Mouse (Mus musculus) heart, adult 2 months (tissue): ENCODE results near the gene Cxcr5. TPM values are rescaled to one million over a fixed set of nuclear protein-coding genes. Genes with fewer than 3 reads are reported as not detected.

Experiments
- DNase-seq, 2 experiments: peaks; one replicate each; pipeline ENCODE4 v3.0.0; 2021
- H3K27ac ChIP-seq: fragments of 200-600 bp; 2 replicates; pipeline ENCODE4 v1.8.1; 2022
- H3K27me3 ChIP-seq: fragments of 200-500 bp; 2 replicates; pipeline ENCODE4 v1.6.1; 2012; ENCODE audit warnings: mild to moderate bottlenecking, low read length, inconsistent platforms, mixed read lengths; ENCODE audit not compliant: control insufficient read depth, insufficient read depth
- H3K36me3 ChIP-seq: fragments of 200-500 bp; 2 replicates; pipeline ENCODE4 v1.6.1; 2012; ENCODE audit warnings: low read length, inconsistent platforms; ENCODE audit not compliant: control insufficient read depth, insufficient read depth
- H3K4me1 ChIP-seq: fragments of 200-500 bp; 2 replicates; pipeline ENCODE4 v1.6.1; 2011; ENCODE audit warnings: low read length; ENCODE audit not compliant: control insufficient read depth, insufficient read depth
- H3K4me3 ChIP-seq: fragments of 200-600 bp; 2 replicates; pipeline ENCODE4 v1.8.1; 2022
- H3K79me2 ChIP-seq: fragments of 200-500 bp; replicated peaks from 2 replicates; pipeline ENCODE4 v1.6.1; 2012; ENCODE audit warnings: mild to moderate bottlenecking, inconsistent platforms, low read length, moderate library complexity, mixed read lengths; ENCODE audit not compliant: control insufficient read depth, insufficient read depth
- H3K9ac ChIP-seq: fragments of 200-500 bp; 2 replicates; pipeline ENCODE4 v1.6.1; 2012; ENCODE audit warnings: low read depth, mild to moderate bottlenecking, control low read depth, inconsistent platforms, low read length, mixed read lengths
- CTCF ChIP-seq: fragments of 200-600 bp; IDR thresholded peaks from 2 replicates; pipeline ENCODE4 v1.8.1; 2022; ENCODE audit warnings: antibody characterized with exemption, mild to moderate bottlenecking, moderate library complexity
- EP300 ChIP-seq: fragments of 200-500 bp; IDR thresholded peaks from 2 replicates; pipeline ENCODE4 v1.6.1; 2011; ENCODE audit warnings: low read depth, low read length, control low read depth; ENCODE audit not compliant: insufficient read depth
- POLR2A ChIP-seq: fragments of 200-500 bp; IDR thresholded peaks from 2 replicates; pipeline ENCODE4 v1.6.1; 2011; ENCODE audit warnings: mild to moderate bottlenecking, low read depth, low read length, control low read depth; ENCODE audit not compliant: insufficient read depth
- WGBS: fragments of 180-500 bp; shearing (Covaris S2); methylation state at CpG from one replicate; pipeline ENCODE4 v1.1.7; 2018; 5-methylcytosine and 5-hydroxymethylcytosine counted together
- intact Hi-C: fragments of 180-260 bp; cut with DNase I; formaldehyde crosslinking; loops from one replicate; pipeline ENCODE4 v1.15.1; 2025
- polyA plus RNA-seq: library from polyadenylated mRNA; depleted of rRNA; stranded (reverse); fragments of >200 nt; gene quantifications from 2 replicates; pipeline ENCODE4 v1.2.3, GENCODE M21; 2012
- total RNA-seq, 2 experiments: library from RNA; stranded (reverse); gene quantifications; 2 replicates each; pipeline ENCODE4 v1.2.3; 2021

Cxcr5 gene
- total and polyA plus RNA-seq, 3 experiments, result 0.41 to 1.7 (median 0.42) TPM

GRCm38 (mm10) chr9:44604779-44605615, 43.3 kb upstream of the Cxcr5 start, which contains the start of gene Ddx6:
Gene Ddx6 (plus strand): TSS chr9:44604892.
- 2% methylated on average over 61 of the region's 80 CpGs for WGBS

GRCm38 (mm10) chr9:44604290-44604778, 42.7 kb upstream of the Cxcr5 start:
- DNase-seq, result peak; percentile 89
- intact Hi-C loops, result loop anchor here (2.0 kb wide), 2 partner anchors 16 to 94 kb away; no protein-coding TSS in a partner anchor
- Histone ChIP-seq H3K36me3 (peaks cover 27% of the 10 kb centered on the region), H3K27ac (peak overlapping the region; percentile 100), H3K79me2 (peaks cover 12% of the 10 kb centered on the region), H3K27me3 (no peaks in the 10 kb centered on the region), H3K9ac (peak overlapping the region; percentile 99), H3K4me3 (peak overlapping the region; percentile 64), H3K4me1 (peaks cover 14% of the 10 kb centered on the region)
- under 1% methylated on average over 40 of the region's 65 CpGs for WGBS
- TF ChIP-seq POLR2A (peak; percentile 56; the same call in 1 of the 2 replicates), CTCF (no peak), EP300 (0 out of 2 replicates have a peak, but pooled peaks have one; percentile 11)

More at GRCm38 (mm10) chr9:44604779-44605615, 43.3 kb upstream of the Cxcr5 start, which contains the start of gene Ddx6:
- H3K36me3 ChIP-seq, result peaks cover 31% of the 10 kb centered on the region
- H3K9ac ChIP-seq, result peak within 1 kb of the TSS; percentile 100
- peaks cover 12% of the 10 kb centered on the region for H3K4me1 ChIP-seq
- intact Hi-C loops, result loop anchor here (2.0 kb wide), 2 partner anchors 16 to 94 kb away; no protein-coding TSS in a partner anchor
- H3K79me2 ChIP-seq, result peaks cover 12% of the 10 kb centered on the region
- peak within 1 kb of the TSS; percentile 64 for H3K4me3 ChIP-seq
- H3K27ac ChIP-seq, result peak within 1 kb of the TSS; percentile 100
- H3K27me3 ChIP-seq, result no peaks in the 10 kb centered on the region
- TF ChIP-seq POLR2A (peak; percentile 33; the same call in 1 of the 2 replicates), EP300 (no peak), CTCF (no peak)
- DNase-seq, result peak; percentile 87 to 88

DNA sequence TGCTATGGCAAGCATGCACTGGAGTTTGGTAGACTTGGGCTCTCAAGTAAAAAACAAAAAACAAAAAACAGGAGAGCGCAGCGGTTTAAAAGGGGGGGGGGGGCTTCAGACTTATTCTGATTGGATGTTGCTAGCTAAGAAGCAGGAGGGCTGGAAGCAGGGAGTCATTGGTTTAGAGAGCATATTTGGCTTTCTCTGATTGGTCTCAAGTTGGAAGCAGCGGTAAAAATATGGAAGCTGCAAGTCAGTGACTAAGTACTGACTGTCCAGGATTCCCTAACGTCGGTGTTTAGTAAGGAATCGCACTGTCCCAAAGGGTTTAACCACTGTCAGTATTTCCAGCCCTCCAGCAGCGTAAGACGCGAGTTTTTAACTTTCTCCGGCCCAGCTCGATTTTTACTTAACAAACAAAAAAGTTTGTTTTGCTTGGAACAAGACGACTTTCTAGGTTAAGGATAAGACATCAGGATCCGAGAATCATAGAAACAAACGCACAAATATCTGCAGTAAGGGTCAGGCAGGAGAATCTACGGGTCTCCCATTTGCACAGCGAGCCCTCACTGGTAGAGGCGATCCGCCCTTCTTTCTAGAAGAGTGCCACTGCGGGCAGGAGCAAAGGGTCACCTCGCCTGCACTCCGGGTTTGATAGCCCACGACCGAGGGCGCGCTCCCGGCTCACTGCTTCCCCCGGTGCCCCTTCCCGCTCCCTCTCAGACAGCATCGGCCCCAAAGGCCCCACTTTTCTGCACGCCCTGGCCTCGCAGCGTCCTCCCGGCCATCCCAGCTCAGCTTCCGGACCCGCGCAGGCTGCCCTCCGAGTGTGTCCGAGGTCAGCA, 42.0 kb upstream of the Cxcr5 start:
- peak overlapping the region; percentile 99 for H3K9ac ChIP-seq
- peak overlapping the region; percentile 64 for H3K4me3 ChIP-seq
- H3K4me1 ChIP-seq, result peaks cover 15% of the 10 kb centered on the region
- peak overlapping the region; percentile 100 for H3K27ac ChIP-seq
- no peaks in the 10 kb centered on the region for H3K27me3 ChIP-seq
- TF ChIP-seq CTCF, result no peak
- TF ChIP-seq POLR2A, result peak; percentile 80
- H3K79me2 ChIP-seq, result peaks cover 10% of the 10 kb centered on the region; the same call in 1 of the 2 replicates
- peaks cover 21% of the 10 kb centered on the region for H3K36me3 ChIP-seq
- whole genome bisulfite sequencing, result under 1% methylated on average over 38 of the region's 38 CpGs
- DNase-seq, result peak in 1 of 2 experiments; percentile 57
- intact Hi-C loops, result loop anchor here (2.0 kb wide), 2 partner anchors 17 to 93 kb away; no protein-coding TSS in a partner anchor

DNA sequence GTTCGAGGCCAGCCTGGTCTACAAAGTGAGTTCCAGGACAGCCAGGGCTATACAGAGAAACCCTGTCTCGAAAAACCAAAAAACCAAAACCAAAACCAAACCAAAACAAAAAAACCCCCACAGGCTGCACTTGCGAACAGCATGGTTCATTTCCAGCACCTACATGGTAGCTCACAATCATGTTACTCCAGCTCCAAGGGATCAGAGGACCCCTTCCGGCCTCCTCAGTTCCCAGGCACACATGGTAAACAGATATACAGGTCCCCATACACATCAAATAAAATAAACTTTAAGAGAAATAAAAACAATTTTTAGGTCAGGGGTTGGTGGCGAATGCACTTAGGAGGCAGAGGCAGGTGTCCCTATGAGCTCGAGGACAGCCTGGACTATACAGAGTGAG, 41.1 kb upstream of the Cxcr5 start:
- WGBS, result 73% methylated on average over 6 of the region's 6 CpGs
- peaks cover 13% of the 10 kb centered on the region for H3K36me3 ChIP-seq
- no peak overlapping the region for H3K9ac ChIP-seq
- H3K27me3 ChIP-seq, result no peaks in the 10 kb centered on the region
- peak overlapping the region; percentile 64 for H3K4me3 ChIP-seq
- H3K27ac ChIP-seq, result peak overlapping the region; percentile 100; the same call in 1 of the 2 replicates
- H3K4me1 ChIP-seq, result peaks cover 11% of the 10 kb centered on the region
- TF ChIP-seq CTCF, result no peak
- TF ChIP-seq POLR2A, result no peak
- TF ChIP-seq EP300, result no peak
- DNase-seq, result no peak
- intact Hi-C loops, result no loop called here
- peaks cover 9% of the 10 kb centered on the region; the same call in 1 of the 2 replicates for H3K79me2 ChIP-seq

GRCm38 (mm10) chr9:44600801-44601200, 39.1 kb upstream of the Cxcr5 start:
- TF ChIP-seq EP300, result no peak
- no peak for TF ChIP-seq CTCF
- TF ChIP-seq POLR2A, result no peak
- H3K79me2 ChIP-seq, result peaks cover 6% of the 10 kb centered on the region; the same call in 1 of the 2 replicates
- no peak overlapping the region for H3K27ac ChIP-seq
- no peaks in the 10 kb centered on the region for H3K27me3 ChIP-seq
- intact Hi-C loops, result no loop called here
- no peak overlapping the region for H3K9ac ChIP-seq
- WGBS, result 81% methylated on average over 6 of the region's 6 CpGs
- H3K36me3 ChIP-seq, result peaks cover 3% of the 10 kb centered on the region
- DNase-seq, result no peak
- no peak overlapping the region for H3K4me3 ChIP-seq
- H3K4me1 ChIP-seq, result peaks cover 6% of the 10 kb centered on the region
